Mouse (Mus musculus) lung, postnatal 0 days (tissue): ENCODE measurements around the gene S100a6.

Experiments used
- CTCF ChIP-seq: IDR thresholded peaks from 2 replicates; pipeline ENCODE4 v1.5.1; 2016; ENCODE audit warnings: antibody characterized with exemption, mild to moderate bottlenecking
- EP300 ChIP-seq: IDR thresholded peaks from 2 replicates; pipeline ENCODE4 v1.6.1; 2016; ENCODE audit warnings: antibody characterized with exemption, mild to moderate bottlenecking, control low read depth

DNA sequence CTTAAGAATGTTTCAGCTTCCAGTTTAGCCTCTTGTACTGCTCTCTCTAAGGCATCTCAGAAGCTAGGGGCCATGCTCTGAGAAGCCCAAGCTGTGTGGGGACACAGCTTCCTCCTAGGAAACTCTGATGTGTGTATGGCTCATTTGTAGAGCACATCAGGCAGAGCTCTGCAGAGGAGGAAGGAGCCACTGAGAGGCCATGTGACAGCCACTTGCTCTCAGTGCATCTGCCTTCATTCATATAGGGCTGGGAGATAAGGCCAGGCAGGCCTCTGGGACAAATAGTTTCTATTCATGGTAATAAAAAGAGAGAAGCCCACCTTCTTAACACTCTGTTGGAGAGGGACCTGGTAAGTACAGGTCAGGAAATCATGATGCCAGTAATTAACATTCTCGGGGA, 18.2 kb upstream of the S100a6 start:
- TF ChIP-seq CTCF (no peak), EP300 (no peak)
